Mouse (Mus musculus): Measurements from ENCODE around the gene Cnp.

DNA sequence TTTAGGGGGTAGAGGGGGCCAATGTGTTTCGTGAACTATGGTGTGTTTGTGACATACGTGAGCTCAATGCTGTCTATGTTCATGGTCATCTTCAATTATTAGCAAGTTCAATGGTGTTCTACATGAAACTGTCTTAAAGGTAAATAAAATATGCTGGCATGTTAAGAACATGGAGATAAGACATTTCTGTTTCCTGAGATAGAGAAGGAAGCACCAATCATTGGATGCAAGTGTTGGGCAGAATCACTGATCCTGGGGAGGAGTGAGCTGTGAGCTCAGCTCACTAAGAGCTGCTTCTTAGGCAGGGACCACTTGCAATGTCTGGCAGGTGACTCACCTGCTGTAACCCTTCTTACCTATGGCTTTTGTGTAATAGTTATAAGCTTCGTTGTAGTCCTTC, 26.7 kb downstream of the Cnp start:
- TF ChIP-seq MAZ (IDR thresholded peaks at IDR 0.05; ENCODE audit: low read depth, low read length) (no peak), POLR2A (IDR thresholded peaks at IDR 0.05; ENCODE audit: control insufficient read depth in 1 of 2, insufficient read depth in 1 of 2, low read depth in 1 of 2, low read length in 2 of 2, poor library complexity in 1 of 2) (no peak), CTCF (IDR thresholded peaks at IDR 0.05 in 2 of 3, conservative IDR thresholded peaks at IDR 0.05 in 1 of 3; ENCODE audit: control insufficient read depth in 1 of 3, insufficient read depth in 1 of 3, low read depth in 2 of 3, low read length in 3 of 3, poor library complexity in 1 of 3, severe bottlenecking in 1 of 3) (no peak)

All from MEL (cell line).